In the genomic region with DNA sequence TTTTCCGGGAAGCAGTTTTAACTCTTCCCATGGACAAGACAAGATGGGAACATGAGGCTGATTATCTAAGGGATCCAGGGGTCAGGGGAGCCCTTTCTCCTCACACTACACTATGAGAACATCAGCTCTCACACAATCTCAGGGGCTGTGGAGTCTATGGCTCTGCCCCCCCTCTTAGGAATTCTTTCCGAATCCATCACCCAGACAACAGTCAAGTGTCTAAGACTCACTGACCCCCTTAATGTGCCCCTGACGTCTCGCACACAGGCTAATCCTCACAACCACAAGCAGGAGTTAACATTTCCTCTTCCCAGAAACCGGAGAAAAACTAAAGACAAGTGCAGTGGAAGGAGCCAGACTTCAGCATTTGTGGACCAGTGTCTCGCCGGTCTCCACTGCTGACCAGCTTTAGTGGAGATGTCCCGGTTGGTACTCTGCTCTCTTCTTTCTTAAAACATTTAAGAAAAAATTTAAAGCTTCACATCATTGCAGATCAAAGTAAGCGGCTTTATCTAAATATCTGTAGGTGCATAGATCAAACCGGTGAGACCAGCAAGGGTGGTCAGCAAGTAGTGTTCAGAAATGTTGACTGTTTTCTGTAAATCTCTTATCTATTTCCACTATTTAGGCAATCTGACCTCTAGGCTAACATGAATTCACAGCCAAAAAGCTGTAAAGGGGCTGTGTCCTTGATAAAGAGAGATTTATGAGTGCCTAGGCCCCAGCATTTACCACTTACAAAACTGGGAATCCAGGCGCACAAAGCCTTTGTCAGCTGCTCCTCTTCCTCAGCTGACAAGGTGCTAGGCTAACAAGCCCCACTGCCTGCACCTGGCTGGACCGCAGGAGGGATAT, we compare ENCODE assay signal across 8 mouse cellular contexts. TPM values are rescaled to one million over a fixed set of nuclear protein-coding genes. Genes with fewer than 3 reads are reported as not detected.
A peak's percentile ranks its signal among the peaks of the same experiment; 100 is the strongest.
DNase-seq lines count a peak whose midpoint lies in the region; ATAC-seq and TF ChIP-seq lines count a peak whose summit lies in the region.

No protein-coding gene starts in this region.

- peaks cover 26% of the 10 kb centered on the region for H3K36me3 ChIP-seq in E14TG2a.4 (ENCODE audit: insufficient read depth, low read length)
- no peaks in the 10 kb centered on the region for H3K36me3 ChIP-seq in forebrain, embryonic 16.5 days (ENCODE audit: control insufficient read depth, insufficient read depth)
- H3K36me3 ChIP-seq in liver, embryonic 15.5 days (replicated peaks) = no peaks in the 10 kb centered on the region

- peaks cover 34% of the 10 kb centered on the region for H3K27me3 ChIP-seq in E14TG2a.4 (ENCODE audit: insufficient read depth, low read length)
- 0 out of 2 replicates have a peak, but pooled peaks cover 4% of the 10 kb centered on the region for H3K27me3 ChIP-seq in forebrain, embryonic 16.5 days (replicated peaks; ENCODE audit: control insufficient read depth, insufficient read depth, low read length)
- peaks cover 87% of the 10 kb centered on the region for H3K27me3 ChIP-seq in liver, embryonic 15.5 days

- H3K4me3 ChIP-seq in E14TG2a.4 (replicated peaks; ENCODE audit: low read length) = peak overlapping the region; percentile 45
- peak overlapping the region; percentile 75 for H3K4me3 ChIP-seq in forebrain, embryonic 16.5 days (replicated peaks; ENCODE audit: low read length)
- H3K4me3 ChIP-seq in liver, embryonic 15.5 days (replicated peaks) = peak overlapping the region; percentile 26; the same call in 1 of the 2 replicates

- DNase-seq in heart, adult 11 months = peak; percentile 89
- no peak for DNase-seq in heart, adult 8-10 months (ENCODE audit: low spot score)
- DNase-seq in spleen, adult 18-20 months = no peak
- no peak for DNase-seq in kidney, postnatal 36 days

- H3K27ac ChIP-seq in forebrain, embryonic 16.5 days (ENCODE audit: low read length) = peak overlapping the region; percentile 65
- no peak overlapping the region for H3K27ac ChIP-seq in liver, embryonic 15.5 days (replicated peaks)

- H3K4me2 ChIP-seq in forebrain, embryonic 16.5 days (ENCODE audit: low read length) = peak overlapping the region; percentile 75
- H3K4me2 ChIP-seq in liver, embryonic 15.5 days = peak overlapping the region; percentile 72

- no peak for ATAC-seq in forebrain, embryonic 16.5 days
- no peak for ATAC-seq in liver, embryonic 15.5 days (ENCODE audit: insufficient read depth)
- no peak for ATAC-seq in inflammation-experienced regulatory T-cells, adult 6 months

- WGBS in forebrain, embryonic 16.5 days = 45% methylated on average over 12 of the region's 12 CpGs
- 48% methylated on average over 12 of the region's 12 CpGs for WGBS in liver, embryonic 15.5 days (ENCODE audit: insufficient replicate concordance)

- H3K9ac ChIP-seq in forebrain, embryonic 16.5 days (replicated peaks; ENCODE audit: low read depth, low read length) = peak overlapping the region; percentile 65
- no peak overlapping the region for H3K9ac ChIP-seq in liver, embryonic 15.5 days

- no peak for TF ChIP-seq CTCF in E14TG2a.4 (conservative IDR thresholded peaks at IDR 0.05; ENCODE audit: low read length)

- peaks cover 41% of the 10 kb centered on the region for H3K4me1 ChIP-seq in E14TG2a.4 (replicated peaks; ENCODE audit: low read depth, low read length)
- peaks cover 24% of the 10 kb centered on the region for H3K4me1 ChIP-seq in forebrain, embryonic 16.5 days (replicated peaks; ENCODE audit: control insufficient read depth, insufficient read depth, low read length)
- peaks cover 24% of the 10 kb centered on the region for H3K4me1 ChIP-seq in liver, embryonic 15.5 days (replicated peaks)

- no peaks in the 10 kb centered on the region for H3K9me3 ChIP-seq in E14TG2a.4 (ENCODE audit: low read length)
- H3K9me3 ChIP-seq in forebrain, embryonic 16.5 days (ENCODE audit: control insufficient read depth, low read length) = no peaks in the 10 kb centered on the region
- no peaks in the 10 kb centered on the region for H3K9me3 ChIP-seq in liver, embryonic 15.5 days (replicated peaks)

RNA-seq across cellular contexts. Expression of gene Dlat, which starts 37.5 kb away (rescaled TPM):
- total RNA-seq in heart, adult 8-10 months (2022) = 100 to 1,000 TPM; 333 to 412 (median 402) TPM
- 43.4 and 44.3 TPM in 2 replicates for polyA plus RNA-seq in forebrain, embryonic 16.5 days (2015; fragmentation: Nextera tagmentation; extraction: Ambion mirVana)
- 23.2 and 24.6 TPM in 2 replicates for polyA plus RNA-seq in liver, embryonic 15.5 days (2015; fragmentation: Nextera tagmentation; extraction: Ambion mirVana)
- 10 to 100 TPM; 11.5 to 20.4 (median 18.7) TPM for polyA plus RNA-seq in inflammation-experienced regulatory T-cells, adult 6 months (2017; shearing (Covaris generic))

RNA-seq across cellular contexts. Expression of gene Dixdc1, which starts 42.2 kb away (rescaled TPM):
- total RNA-seq in heart, adult 8-10 months (2022) = 10 to 100 TPM in 1 of 4 experiments, 1 to 10 TPM in 3; 5.3 to 12.8 (median 6.1) TPM
- 28.5 and 29.7 TPM in 2 replicates for polyA plus RNA-seq in forebrain, embryonic 16.5 days (2015; fragmentation: Nextera tagmentation; extraction: Ambion mirVana)
- polyA plus RNA-seq in liver, embryonic 15.5 days (2015; fragmentation: Nextera tagmentation; extraction: Ambion mirVana) = 1.4 and 1.8 TPM in 2 replicates
- polyA plus RNA-seq in inflammation-experienced regulatory T-cells, adult 6 months (2017; shearing (Covaris generic)) = 1 to 10 TPM in 2 of 3 experiments, not detected in 1; 1.4 to 1.9 TPM

RNA-seq across cellular contexts. Expression of gene 2310030G06Rik, which starts 49.3 kb away (rescaled TPM):
- total RNA-seq in heart, adult 8-10 months (2022) = 1 to 10 TPM; 2.8 to 6.4 (median 4.9) TPM
- polyA plus RNA-seq in forebrain, embryonic 16.5 days (2015; fragmentation: Nextera tagmentation; extraction: Ambion mirVana) = 1.5 and 1.7 TPM in 2 replicates
- 3.9 and 4.1 TPM in 2 replicates for polyA plus RNA-seq in liver, embryonic 15.5 days (2015; fragmentation: Nextera tagmentation; extraction: Ambion mirVana)
- polyA plus RNA-seq in inflammation-experienced regulatory T-cells, adult 6 months (2017; shearing (Covaris generic)) = not detected

RNA-seq across cellular contexts. Expression of gene Cryab, which starts 54.0 kb away (rescaled TPM):
- 1,000 to 10,000 TPM; 3,411 to 4,078 (median 3,658) TPM for total RNA-seq in heart, adult 8-10 months (2022)
- polyA plus RNA-seq in forebrain, embryonic 16.5 days (2015; fragmentation: Nextera tagmentation; extraction: Ambion mirVana) = 10.1 and 17.3 TPM in 2 replicates
- 9.9 and 15.2 TPM in 2 replicates for polyA plus RNA-seq in liver, embryonic 15.5 days (2015; fragmentation: Nextera tagmentation; extraction: Ambion mirVana)
- polyA plus RNA-seq in inflammation-experienced regulatory T-cells, adult 6 months (2017; shearing (Covaris generic)) = 1 to 10 TPM in 2 of 3 experiments, not detected in 1; 1.7 to 1.9 TPM

RNA-seq across cellular contexts. Expression of gene Hspb2, which starts 55.1 kb away (rescaled TPM):
- total RNA-seq in heart, adult 8-10 months (2022) = 100 to 1,000 TPM; 150 to 156 (median 152) TPM
- polyA plus RNA-seq in forebrain, embryonic 16.5 days (2015; fragmentation: Nextera tagmentation; extraction: Ambion mirVana) = 0.81 and 0.96 TPM in 2 replicates
- polyA plus RNA-seq in liver, embryonic 15.5 days (2015; fragmentation: Nextera tagmentation; extraction: Ambion mirVana) = 2.1 and 3.5 TPM in 2 replicates
- not detected for polyA plus RNA-seq in inflammation-experienced regulatory T-cells, adult 6 months (2017; shearing (Covaris generic))

Comparison
In these comparisons a context has a peak if more than half of its experiments do, and no peak if none do; other contexts are left out.
1. RNA of gene Dixdc1, which starts 42.2 kb away (polyA plus RNA-seq): 28.5 to 29.7 TPM in forebrain, embryonic 16.5 days; 1.4 to 1.9 TPM in inflammation-experienced regulatory T-cells, adult 6 months and 1.4 to 1.8 TPM in liver, embryonic 15.5 days; every median in the first group is over 10 times any median in the second.
2. Peak in every context shown above with its lines, with median percentiles within 50 percentile points of each other: H3K4me3 ChIP-seq.